Mouse (Mus musculus) mouse trophoblast stem cell (cell line): Measurements from ENCODE around the gene Nepn.

ENCODE experiments used
- in situ Hi-C, 2 experiments: fragments of 300-500 bp; cut with MseI, MboI; formaldehyde crosslinking; loops; 2 replicates in 1 of 2; 3 replicates in 1 of 2; pipeline ENCODE4 v1.15.1; 2025

Gene Nepn

GRCm38 (mm10) chr10:52405160-52405559 is 16.4 kb downstream of the Nepn start:
- in situ Hi-C loops, result no loop called here

- in situ Hi-C loops, result no loop called here
Measured at GRCm38 (mm10) chr10:52407526-52407925, 18.8 kb downstream of the Nepn start.

GRCm38 (mm10) chr10:52415020-52415419 is 26.2 kb downstream of the Nepn start:
- in situ Hi-C loops, result no loop called here

GRCm38 (mm10) chr10:52416458-52416857 is 27.7 kb downstream of the Nepn start:
- in situ Hi-C loops, result no loop called here

- in situ Hi-C loops, result no loop called here
Measured at GRCm38 (mm10) chr10:52417299-52417997, 28.7 kb downstream of the Nepn start, which contains the start of gene Nus1. TSS of gene Nus1 (plus strand) at chr10:52417547.

GRCm38 (mm10) chr10:52417998-52418860 is 29.5 kb downstream of the Nepn start:
- in situ Hi-C loops, result no loop called here

GRCm38 (mm10) chr10:52418931-52419330 is 30.2 kb downstream of the Nepn start:
- in situ Hi-C loops, result no loop called here

- in situ Hi-C loops, result no loop called here
Measured at GRCm38 (mm10) chr10:52419402-52419801, 30.6 kb downstream of the Nepn start.

- in situ Hi-C loops, result no loop called here
Measured at GRCm38 (mm10) chr10:52420526-52420925, 31.8 kb downstream of the Nepn start.

GRCm38 (mm10) chr10:52421716-52422115 is 32.9 kb downstream of the Nepn start:
- in situ Hi-C loops, result no loop called here

- in situ Hi-C loops, result no loop called here
Measured at GRCm38 (mm10) chr10:52423097-52423496, 34.3 kb downstream of the Nepn start.

GRCm38 (mm10) chr10:52426314-52426980 is 37.7 kb downstream of the Nepn start:
- in situ Hi-C loops, result no loop called here

GRCm38 (mm10) chr10:52427634-52428415 is 39.1 kb downstream of the Nepn start:
- in situ Hi-C loops, result no loop called here

- in situ Hi-C loops, result no loop called here
Measured at GRCm38 (mm10) chr10:52430953-52431352, 42.2 kb downstream of the Nepn start.

- in situ Hi-C loops, result no loop called here
Measured at GRCm38 (mm10) chr10:52434836-52435235, 46.1 kb downstream of the Nepn start.
